Mouse (Mus musculus) frontal cortex, postnatal 10 days (tissue): ENCODE measurements around the gene Spn.

ENCODE experiments used
- DNase-seq, 2 experiments: peaks; one replicate each; pipeline ENCODE4 v3.0.0; 2022; ENCODE audit warnings: low spot score in 2 of 2, mixed read lengths in 1 of 2

The Spn gene

GRCm38 (mm10) chr7:127082271-127082670 is 55.4 kb downstream of the Spn start:
- DNase-seq: no peak
